ENCODE assay signal across 20 mouse cellular contexts in genomic region chr6:137669876-137670275, GRCm38 (mm10). TPM values are rescaled to one million over a fixed set of nuclear protein-coding genes. Genes with fewer than 3 reads are reported as not detected.
A peak's percentile ranks its signal among the peaks of the same experiment; 100 is the strongest.
DNase-seq lines count a peak whose midpoint lies in the region; ATAC-seq and TF ChIP-seq lines count a peak whose summit lies in the region.
"Had no signal": no experiment of that assay in that cellular context is flagged by ENCODE, and none has a peak within 500 bp of the region (broad histone marks: within the 10 kb centered on the region; RNA-seq: fewer than 3 reads in every experiment).

No protein-coding gene starts in this region.

- ATAC-seq in kidney, embryonic 14.5 days (ENCODE audit: low FRiP score, low TSS enrichment), result no peak
- ATAC-seq: forebrain, embryonic 13.5 days; forebrain, embryonic 15.5 days; forebrain, postnatal 0 days; Patski had no signal

- no peaks in the 10 kb centered on the region for H3K36me3 ChIP-seq in ES-Bruce4 (ENCODE audit: control insufficient read depth, insufficient read depth, low read length, poor library complexity, severe bottlenecking)
- no peaks in the 10 kb centered on the region for H3K36me3 ChIP-seq in kidney, embryonic 14.5 days (ENCODE audit: control insufficient read depth, insufficient read depth, low read length)
- H3K36me3 ChIP-seq: embryonic facial prominence, embryonic 10.5 days; embryonic facial prominence, embryonic 12.5 days; forebrain, embryonic 15.5 days; G1E had no signal

- H3K4me3 ChIP-seq in ES-Bruce4 (ENCODE audit: low read depth, low read length), result no peak overlapping the region
- H3K4me3 ChIP-seq in kidney, embryonic 14.5 days (ENCODE audit: low read length), result no peak overlapping the region
- H3K4me3 ChIP-seq: embryonic facial prominence, embryonic 10.5 days; embryonic facial prominence, embryonic 12.5 days; forebrain, embryonic 13.5 days; forebrain, embryonic 15.5 days had no signal

- DNase-seq in ES-CJ7 (ENCODE audit: low read depth, low spot score), result peak; percentile 87
- peak; percentile 91 for DNase-seq in R1 (ENCODE audit: low read depth, low spot score)
- DNase-seq in spleen, postnatal 14 days (ENCODE audit: low spot score in 2 of 2), result no peak
- DNase-seq: adrenal gland, adult 2 months; adrenal gland, postnatal 10 days; adrenal gland, postnatal 25 days; cerebellum, adult 11 months; cerebellum, adult 18-20 months; cerebellum, adult 8-10 months; cerebellum, adult 9-11 months; cerebellum, postnatal 25 days; forebrain, postnatal 0 days had no signal

- H3K9me3 ChIP-seq in ES-Bruce4 (replicated peaks; ENCODE audit: control insufficient read depth, insufficient read depth, low read length, poor library complexity, severe bottlenecking), result 0 out of 2 replicates have a peak, but pooled peaks cover 2% of the 10 kb centered on the region
- no peaks in the 10 kb centered on the region for H3K9me3 ChIP-seq in kidney, embryonic 14.5 days (ENCODE audit: control insufficient read depth, low read length)
- H3K9me3 ChIP-seq: embryonic facial prominence, embryonic 10.5 days; embryonic facial prominence, embryonic 12.5 days; forebrain, embryonic 13.5 days; forebrain, embryonic 15.5 days had no signal

- 0 out of 2 replicates have a peak, but pooled peaks have one; percentile 10 for TF ChIP-seq EP300 in ES-Bruce4 (IDR thresholded peaks at IDR 0.05; ENCODE audit: insufficient read depth, low read depth, low read length)

- peak overlapping the region; percentile 89 for H3K27ac ChIP-seq in ES-Bruce4 (ENCODE audit: insufficient read depth, low read length)
- no peak overlapping the region for H3K27ac ChIP-seq in kidney, embryonic 14.5 days (ENCODE audit: low read depth, low read length)
- H3K27ac ChIP-seq: embryonic facial prominence, embryonic 10.5 days; embryonic facial prominence, embryonic 12.5 days; forebrain, embryonic 13.5 days; forebrain, embryonic 15.5 days had no signal

- no peak for TF ChIP-seq CTCF in ES-Bruce4 (IDR thresholded peaks at IDR 0.05; ENCODE audit: low read depth, low read length)

- H3K27me3 ChIP-seq in ES-Bruce4 (ENCODE audit: control insufficient read depth, insufficient read depth, low read length, poor library complexity, severe bottlenecking), result no peaks in the 10 kb centered on the region
- no peaks in the 10 kb centered on the region for H3K27me3 ChIP-seq in kidney, embryonic 14.5 days (ENCODE audit: control insufficient read depth, insufficient read depth, low read length)
- H3K27me3 ChIP-seq: embryonic facial prominence, embryonic 12.5 days; forebrain, embryonic 13.5 days; forebrain, embryonic 15.5 days; Patski had no signal

- TF ChIP-seq POLR2A in ES-Bruce4 (IDR thresholded peaks at IDR 0.05; ENCODE audit: insufficient read depth, low read length), result no peak

- H3K4me2 ChIP-seq in kidney, embryonic 14.5 days (replicated peaks; ENCODE audit: low read depth, low read length), result no peak overlapping the region
- H3K4me2 ChIP-seq: embryonic facial prominence, embryonic 12.5 days; forebrain, embryonic 13.5 days; forebrain, embryonic 15.5 days had no signal

- H3K4me1 ChIP-seq in ES-Bruce4 (ENCODE audit: control insufficient read depth, insufficient read depth, low read length), result no peaks in the 10 kb centered on the region
- H3K4me1 ChIP-seq in kidney, embryonic 14.5 days (ENCODE audit: control insufficient read depth, insufficient read depth, low read length), result no peaks in the 10 kb centered on the region
- H3K4me1 ChIP-seq: embryonic facial prominence, embryonic 10.5 days; embryonic facial prominence, embryonic 12.5 days; forebrain, embryonic 13.5 days; forebrain, embryonic 15.5 days had no signal

- WGBS in kidney, embryonic 14.5 days, result 89% methylated on average over 3 of the region's 3 CpGs

- H3K9ac ChIP-seq in ES-Bruce4 (ENCODE audit: low read depth, poor library complexity, severe bottlenecking), result no peak overlapping the region
- no peak overlapping the region for H3K9ac ChIP-seq in kidney, embryonic 14.5 days (ENCODE audit: low read depth, low read length)
- H3K9ac ChIP-seq: embryonic facial prominence, embryonic 12.5 days; forebrain, embryonic 13.5 days; forebrain, embryonic 15.5 days; forebrain, postnatal 0 days had no signal

RNA-seq across cellular contexts. Expression of gene Eps8, which starts 15.2 kb away (rescaled TPM):
- polyA plus RNA-seq in ES-Bruce4 (2011; ENCODE audit: insufficient read depth, insufficient read length, low read depth, missing spikeins), result 17.7 and 25.2 TPM in 2 replicates
- polyA plus RNA-seq in kidney, embryonic 14.5 days (2014; fragmentation: Nextera tagmentation; extraction: Ambion mirVana), result 16.0 and 28.5 TPM in 2 replicates
- polyA plus RNA-seq: G1E had no signal

Comparison
In these comparisons a context has a peak if more than half of its experiments do, and no peak if none do; other contexts are left out.
1. DNase-seq: peak in ES-CJ7 (single experiment) and R1 (single experiment); none in spleen, postnatal 14 days (0 of 2).